Mouse (Mus musculus): Measurements from ENCODE around the gene Bloc1s6. TPM values are rescaled to one million over a fixed set of nuclear protein-coding genes. Genes with fewer than 3 reads are reported as not detected.

The Bloc1s6 gene
- polyA plus RNA-seq, 1 experiment, result 3.9 TPM

DNA sequence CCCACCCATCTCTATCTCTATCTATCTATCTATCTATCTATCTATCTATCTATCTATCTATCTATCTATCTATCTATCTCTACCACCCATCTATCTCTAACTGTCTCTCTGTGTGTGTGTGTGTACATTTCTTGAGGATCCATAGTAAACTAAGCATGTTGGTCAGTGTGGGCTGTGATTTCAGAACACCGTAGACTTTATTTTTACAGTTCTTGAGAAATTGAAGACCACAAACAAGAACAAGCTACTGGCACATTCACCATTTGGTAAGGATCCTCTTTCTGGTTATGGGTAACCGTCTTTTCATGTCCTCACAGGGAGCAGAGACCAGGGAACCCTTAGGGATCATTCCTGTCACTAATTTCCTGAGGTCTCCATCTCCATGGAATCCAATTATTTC lies 25.5 kb upstream of the Bloc1s6 start:
- Histone ChIP-seq H3K9me3 (no peaks in the 10 kb centered on the region), H3K4me3 (replicated peaks) (no peak overlapping the region), H3K4me1 (peaks cover 3% of the 10 kb centered on the region), H3K27me3 (replicated peaks) (peaks cover 14% of the 10 kb centered on the region), H3K36me3 (replicated peaks; ENCODE audit: low read length) (no peaks in the 10 kb centered on the region)
- TF ChIP-seq GATA1 (IDR thresholded peaks at IDR 0.05; ENCODE audit: borderline replicate concordance, low read length) (no peak), FLI1 (IDR thresholded peaks at IDR 0.05; ENCODE audit: low read length) (no peak)

DNA sequence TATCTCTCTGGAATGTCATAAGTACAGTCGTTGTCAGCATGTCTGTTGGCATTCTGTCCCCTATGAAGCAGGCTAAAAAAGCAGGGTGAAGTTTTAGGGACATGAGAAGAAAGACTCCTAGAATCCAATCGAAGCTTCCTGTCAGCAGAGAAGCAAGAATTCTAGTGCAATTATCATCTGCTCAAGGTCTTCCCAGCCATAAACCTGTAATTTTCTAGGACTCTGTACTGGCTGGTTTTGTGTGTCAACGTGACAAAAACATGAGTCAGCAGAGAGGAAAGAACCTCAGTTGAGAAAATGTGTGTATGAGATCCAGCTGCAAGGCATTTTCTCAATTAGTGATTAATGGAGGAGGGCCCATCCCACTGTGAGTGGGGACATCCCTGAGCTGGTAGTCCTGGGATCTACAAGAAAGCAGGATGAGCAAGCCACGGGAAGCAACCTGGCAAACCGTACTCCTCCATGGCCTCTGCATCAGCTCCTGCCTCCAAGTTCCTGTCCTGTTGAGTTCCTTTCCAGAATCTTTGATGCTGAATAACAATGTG lies 23.1 kb upstream of the Bloc1s6 start:
- Histone ChIP-seq H3K27me3 (replicated peaks) (peaks cover 5% of the 10 kb centered on the region), H3K4me3 (replicated peaks) (no peak overlapping the region), H3K36me3 (replicated peaks; ENCODE audit: low read length) (no peaks in the 10 kb centered on the region), H3K4me1 (peaks cover 3% of the 10 kb centered on the region), H3K9me3 (no peaks in the 10 kb centered on the region)
- TF ChIP-seq FLI1 (IDR thresholded peaks at IDR 0.05; ENCODE audit: low read length) (no peak), GATA1 (IDR thresholded peaks at IDR 0.05; ENCODE audit: borderline replicate concordance, low read length) (no peak)

- Histone ChIP-seq H3K36me3 (replicated peaks; ENCODE audit: low read length) (no peaks in the 10 kb centered on the region), H3K4me3 (replicated peaks) (no peak overlapping the region), H3K9me3 (no peaks in the 10 kb centered on the region), H3K4me1 (peaks cover 3% of the 10 kb centered on the region), H3K27me3 (replicated peaks) (peaks cover 3% of the 10 kb centered on the region)
- TF ChIP-seq FLI1 (IDR thresholded peaks at IDR 0.05; ENCODE audit: low read length) (no peak), GATA1 (IDR thresholded peaks at IDR 0.05; ENCODE audit: borderline replicate concordance, low read length) (no peak)
These were observed 21.9 kb upstream of the Bloc1s6 start for GRCm38 (mm10) chr2:122716301-122716842.

DNA sequence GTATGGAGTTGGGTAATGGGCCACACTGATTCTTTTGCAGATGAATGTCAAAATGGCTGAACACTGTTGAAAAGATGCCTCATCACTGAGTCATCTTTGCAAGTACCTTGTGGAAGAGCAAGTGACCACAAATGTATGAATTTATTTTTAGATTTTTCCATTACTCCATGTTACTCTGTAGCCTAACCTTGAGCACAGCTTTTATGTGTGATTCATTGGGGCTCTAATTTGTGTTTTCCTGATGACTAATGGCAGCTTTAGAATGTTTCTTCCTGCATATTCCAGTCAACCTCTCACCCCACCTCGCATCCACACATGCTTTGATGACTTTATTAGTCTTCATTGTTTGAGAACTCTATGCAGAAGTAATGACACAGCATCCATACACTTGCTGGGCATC lies 19.1 kb upstream of the Bloc1s6 start:
- H3K9me3 ChIP-seq, result peaks cover 6% of the 10 kb centered on the region
- no peaks in the 10 kb centered on the region for H3K4me1 ChIP-seq
- no peaks in the 10 kb centered on the region for H3K36me3 ChIP-seq (replicated peaks; ENCODE audit: low read length)
- H3K4me3 ChIP-seq (replicated peaks), result no peak overlapping the region
- H3K27me3 ChIP-seq (replicated peaks), result peaks cover 8% of the 10 kb centered on the region
- no peak for TF ChIP-seq FLI1 (IDR thresholded peaks at IDR 0.05; ENCODE audit: low read length)
- no peak for TF ChIP-seq GATA1 (IDR thresholded peaks at IDR 0.05; ENCODE audit: borderline replicate concordance, low read length)

GRCm38 (mm10) chr2:122720564-122720963 lies 17.7 kb upstream of the Bloc1s6 start:
- H3K36me3 ChIP-seq (replicated peaks; ENCODE audit: low read length), result no peaks in the 10 kb centered on the region
- no peak overlapping the region for H3K4me3 ChIP-seq (replicated peaks)
- H3K4me1 ChIP-seq, result no peaks in the 10 kb centered on the region
- peaks cover 6% of the 10 kb centered on the region for H3K9me3 ChIP-seq
- peaks cover 9% of the 10 kb centered on the region for H3K27me3 ChIP-seq (replicated peaks)
- TF ChIP-seq FLI1 (IDR thresholded peaks at IDR 0.05; ENCODE audit: low read length) (no peak), GATA1 (IDR thresholded peaks at IDR 0.05; ENCODE audit: borderline replicate concordance, low read length) (no peak)

DNA sequence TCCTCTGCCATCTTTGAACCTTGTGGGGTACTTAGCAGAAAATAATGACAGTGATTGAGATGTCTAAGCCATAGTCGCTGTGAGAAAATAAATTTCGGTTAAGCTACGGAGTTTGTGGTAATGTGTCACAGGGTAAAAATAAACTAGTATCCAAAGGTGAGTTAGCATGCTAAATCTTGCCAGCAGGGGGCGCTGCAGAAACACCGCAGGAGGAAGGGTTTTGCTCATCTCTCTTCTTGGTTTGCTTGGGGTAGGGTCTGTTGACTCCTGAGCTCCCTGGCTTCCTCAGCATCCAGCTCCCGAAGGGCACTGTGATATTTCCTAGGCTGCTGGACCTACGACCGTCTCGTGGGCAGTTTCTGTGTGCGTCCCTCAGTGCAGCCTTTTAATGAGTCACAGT lies 12.7 kb upstream of the Bloc1s6 start:
- peaks cover 22% of the 10 kb centered on the region for H3K27me3 ChIP-seq (replicated peaks)
- H3K4me1 ChIP-seq, result 0 out of 2 replicates have a peak, but pooled peaks cover 3% of the 10 kb centered on the region
- no peak overlapping the region for H3K4me3 ChIP-seq (replicated peaks)
- H3K9me3 ChIP-seq, result peaks cover 6% of the 10 kb centered on the region
- H3K36me3 ChIP-seq (replicated peaks; ENCODE audit: low read length), result no peaks in the 10 kb centered on the region
- TF ChIP-seq GATA1 (IDR thresholded peaks at IDR 0.05; ENCODE audit: borderline replicate concordance, low read length), result no peak
- TF ChIP-seq FLI1 (IDR thresholded peaks at IDR 0.05; ENCODE audit: low read length), result no peak

DNA sequence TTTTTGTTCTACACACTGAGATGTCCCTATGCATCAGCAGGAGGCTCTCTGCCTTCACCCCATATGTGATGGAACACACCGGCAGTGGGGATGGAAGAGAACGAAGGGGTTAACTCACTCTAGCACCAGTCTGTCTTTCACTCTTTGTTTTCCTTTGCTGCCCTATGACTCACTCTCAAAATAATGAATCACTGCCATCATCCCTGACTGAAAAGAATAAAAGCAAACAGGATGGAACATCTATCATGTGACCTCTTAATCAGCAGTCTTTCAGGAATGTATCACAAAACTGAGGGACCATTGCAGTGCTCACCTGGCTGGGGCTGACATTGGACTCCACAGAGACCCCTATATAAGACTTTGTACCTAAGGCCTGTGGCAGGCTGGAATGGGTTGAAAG lies 6.8 kb upstream of the Bloc1s6 start:
- no peaks in the 10 kb centered on the region for H3K9me3 ChIP-seq
- TF ChIP-seq GATA1 (IDR thresholded peaks at IDR 0.05; ENCODE audit: borderline replicate concordance, low read length), result no peak
- no peak for TF ChIP-seq FLI1 (IDR thresholded peaks at IDR 0.05; ENCODE audit: low read length)
- peaks cover 37% of the 10 kb centered on the region for H3K27me3 ChIP-seq (replicated peaks)
- H3K4me3 ChIP-seq (replicated peaks), result no peak overlapping the region
- no peaks in the 10 kb centered on the region for H3K4me1 ChIP-seq
- H3K36me3 ChIP-seq (replicated peaks; ENCODE audit: low read length), result no peaks in the 10 kb centered on the region

DNA sequence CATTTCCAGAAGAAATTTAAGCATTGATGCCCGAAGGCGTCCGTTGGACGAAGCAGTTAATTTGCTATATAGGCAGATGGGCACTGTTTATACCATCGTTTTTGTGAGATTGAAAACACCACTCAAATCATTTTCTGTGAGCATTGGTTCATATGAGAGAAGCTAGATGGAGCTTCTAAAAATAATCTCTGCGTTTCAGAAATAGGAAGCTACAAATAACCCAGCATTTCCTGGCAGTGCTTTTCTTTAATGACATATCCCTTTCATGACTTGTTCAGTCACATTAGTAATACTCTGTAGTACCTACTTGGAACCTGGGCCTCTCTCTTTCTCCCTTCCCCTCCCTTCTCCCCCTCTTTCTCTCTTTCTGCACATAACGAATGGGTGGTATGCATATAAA lies 720 bp downstream of the Bloc1s6 start:
- Histone ChIP-seq H3K36me3 (replicated peaks; ENCODE audit: low read length) (peaks cover 23% of the 10 kb centered on the region), H3K4me1 (peaks cover 19% of the 10 kb centered on the region), H3K9me3 (no peaks in the 10 kb centered on the region), H3K4me3 (replicated peaks) (peak overlapping the region; percentile 99), H3K27me3 (replicated peaks) (peaks cover 13% of the 10 kb centered on the region)
- TF ChIP-seq FLI1 (IDR thresholded peaks at IDR 0.05; ENCODE audit: low read length) (no peak), GATA1 (IDR thresholded peaks at IDR 0.05; ENCODE audit: borderline replicate concordance, low read length) (no peak)

- TF ChIP-seq FLI1 (IDR thresholded peaks at IDR 0.05; ENCODE audit: low read length), result no peak
- no peak for TF ChIP-seq GATA1 (IDR thresholded peaks at IDR 0.05; ENCODE audit: borderline replicate concordance, low read length)
- peaks cover 75% of the 10 kb centered on the region for H3K36me3 ChIP-seq (replicated peaks; ENCODE audit: low read length)
- H3K4me3 ChIP-seq (replicated peaks), result no peak overlapping the region
- no peaks in the 10 kb centered on the region for H3K27me3 ChIP-seq (replicated peaks)
- H3K4me1 ChIP-seq, result peaks cover under 1% of the 10 kb centered on the region; the same call in 1 of the 2 replicates
- H3K9me3 ChIP-seq, result no peaks in the 10 kb centered on the region
These were observed 8.2 kb downstream of the Bloc1s6 start for GRCm38 (mm10) chr2:122746461-122746860.

- no peaks in the 10 kb centered on the region for H3K4me1 ChIP-seq
- TF ChIP-seq GATA1 (IDR thresholded peaks at IDR 0.05; ENCODE audit: borderline replicate concordance, low read length), result no peak
- no peak for TF ChIP-seq FLI1 (IDR thresholded peaks at IDR 0.05; ENCODE audit: low read length)
- peaks cover 8% of the 10 kb centered on the region for H3K27me3 ChIP-seq (replicated peaks)
- H3K36me3 ChIP-seq (replicated peaks; ENCODE audit: low read length), result peaks cover 10% of the 10 kb centered on the region
- H3K9me3 ChIP-seq, result no peaks in the 10 kb centered on the region
- H3K4me3 ChIP-seq (replicated peaks), result no peak overlapping the region
These were observed 15.5 kb downstream of the Bloc1s6 start for GRCm38 (mm10) chr2:122753739-122754343.
